Mouse (Mus musculus): ENCODE measurements around the gene Kirrel3. TPM values are rescaled to one million over a fixed set of nuclear protein-coding genes. Genes with fewer than 3 reads are reported as not detected.
A peak's percentile ranks its signal among the peaks of the same experiment; 100 is the strongest.

Gene Kirrel3
- polyA plus RNA-seq, 1 experiment: not detected

DNA sequence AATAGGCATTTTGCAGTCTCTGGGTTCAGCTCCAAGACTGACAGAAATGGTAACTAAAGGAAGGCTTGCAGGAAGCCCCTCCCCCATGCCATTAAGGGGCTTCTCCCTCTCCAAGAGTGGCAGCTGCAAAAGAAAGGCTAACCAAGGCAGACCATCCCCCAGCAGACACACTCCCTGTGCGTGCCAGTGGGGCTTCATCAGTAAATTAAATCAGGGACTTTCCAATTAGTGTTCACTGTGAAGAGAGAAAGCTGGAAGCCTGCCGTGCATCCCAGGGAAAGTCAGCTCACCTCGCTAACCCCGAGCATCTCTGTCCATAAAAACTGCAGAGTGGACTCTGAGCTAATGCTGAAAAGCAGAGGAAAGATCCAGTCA is 479.3 kb downstream of the Kirrel3 start:
- H3K4me1 ChIP-seq (ENCODE audit: control insufficient read depth, insufficient read depth, insufficient read length, low read length): peaks cover 13% of the 10 kb centered on the region
- H3K27ac ChIP-seq (replicated peaks; ENCODE audit: low read depth, low read length): no peak overlapping the region
- no peak overlapping the region for H3K4me3 ChIP-seq (ENCODE audit: insufficient read depth, low read depth, low read length)

DNA sequence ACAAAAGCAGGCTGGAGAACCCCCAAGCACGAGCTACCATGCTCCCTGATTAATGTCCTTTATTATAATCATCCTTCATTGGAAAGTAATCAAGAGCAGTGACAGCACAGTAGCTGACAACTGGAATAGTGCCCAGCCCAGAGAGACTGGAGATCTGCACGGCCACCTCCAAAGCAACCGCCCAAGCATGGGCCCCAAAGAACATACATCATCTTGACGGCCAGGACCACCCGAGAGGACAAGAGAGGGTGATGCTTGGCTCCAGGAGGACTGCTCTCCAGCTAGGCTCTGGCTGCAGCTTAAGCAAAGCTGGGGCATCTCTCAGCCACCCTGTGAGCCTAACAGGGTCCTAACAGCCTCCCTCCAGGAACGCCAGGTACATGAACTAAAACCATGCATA is 482.1 kb downstream of the Kirrel3 start:
- Histone ChIP-seq H3K27ac (replicated peaks; ENCODE audit: low read depth, low read length) (no peak overlapping the region), H3K4me1 (ENCODE audit: control insufficient read depth, insufficient read depth, insufficient read length, low read length) (peaks cover 19% of the 10 kb centered on the region; the same call in 1 of the 2 replicates), H3K4me3 (ENCODE audit: insufficient read depth, low read depth, low read length) (no peak overlapping the region)

DNA sequence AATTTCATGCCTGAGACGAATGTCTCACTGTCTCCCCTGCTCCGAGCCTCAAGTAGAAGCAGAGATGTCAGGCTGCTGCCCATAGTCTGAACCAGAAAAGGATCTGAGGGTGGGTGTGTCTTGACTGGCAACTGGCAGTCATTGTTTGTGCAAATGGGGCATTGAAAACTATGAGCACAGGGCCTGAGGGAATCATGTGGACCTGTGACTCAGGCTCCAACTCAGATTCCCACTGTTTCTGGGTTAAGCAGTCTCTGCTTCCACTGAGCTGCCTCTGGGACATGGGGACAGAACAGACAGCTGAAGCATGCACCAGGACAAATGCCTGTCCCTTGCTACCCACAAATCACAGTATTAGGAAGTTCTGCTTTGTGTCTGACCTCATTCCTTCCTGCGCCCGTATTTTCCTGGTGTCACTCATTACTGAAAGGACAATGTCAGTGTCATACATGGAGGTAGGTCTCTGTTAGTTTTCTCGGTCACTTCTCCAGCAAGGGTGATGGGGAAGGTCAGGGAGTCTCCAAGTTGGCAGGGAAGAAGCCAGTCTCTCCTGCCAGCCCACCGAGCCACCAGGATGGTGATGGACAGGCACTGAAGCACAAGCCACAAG is 484.3 kb downstream of the Kirrel3 start:
- peaks cover 15% of the 10 kb centered on the region; the same call in 1 of the 2 replicates for H3K4me1 ChIP-seq (ENCODE audit: control insufficient read depth, insufficient read depth, insufficient read length, low read length)
- no peak overlapping the region for H3K4me3 ChIP-seq (ENCODE audit: insufficient read depth, low read depth, low read length)
- no peak overlapping the region for H3K27ac ChIP-seq (replicated peaks; ENCODE audit: low read depth, low read length)

GRCm38 (mm10) chr9:34974326-34974725 is 488.6 kb downstream of the Kirrel3 start:
- no peak overlapping the region for H3K27ac ChIP-seq (replicated peaks; ENCODE audit: low read depth, low read length)
- peaks cover 15% of the 10 kb centered on the region; the same call in 1 of the 2 replicates for H3K4me1 ChIP-seq (ENCODE audit: control insufficient read depth, insufficient read depth, insufficient read length, low read length)
- H3K4me3 ChIP-seq (ENCODE audit: insufficient read depth, low read depth, low read length): no peak overlapping the region

DNA sequence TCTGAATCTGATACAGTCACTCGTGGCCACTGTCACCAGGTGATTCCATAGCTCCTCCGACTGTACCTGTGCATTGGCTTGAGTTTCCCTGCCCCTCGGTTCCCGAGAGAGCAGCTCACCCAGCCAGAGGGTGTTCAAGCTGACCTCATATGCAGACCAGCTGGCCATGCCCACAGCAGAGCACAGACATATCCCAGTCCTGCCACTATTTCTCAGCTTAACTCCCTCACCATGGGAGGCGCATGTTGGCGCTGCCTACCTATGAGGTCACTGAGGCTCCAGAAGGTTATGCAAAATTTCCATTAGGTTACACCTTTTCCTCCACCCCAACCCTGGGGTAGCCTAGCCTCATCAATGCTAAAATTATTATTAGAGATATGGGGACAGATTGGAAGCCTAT is 489.6 kb downstream of the Kirrel3 start:
- no peak overlapping the region for H3K4me3 ChIP-seq (ENCODE audit: insufficient read depth, low read depth, low read length)
- H3K4me1 ChIP-seq (ENCODE audit: control insufficient read depth, insufficient read depth, insufficient read length, low read length): peaks cover 11% of the 10 kb centered on the region; the same call in 1 of the 2 replicates
- no peak overlapping the region for H3K27ac ChIP-seq (replicated peaks; ENCODE audit: low read depth, low read length)

GRCm38 (mm10) chr9:34976596-34977462 is 491.1 kb downstream of the Kirrel3 start:
- H3K4me1 ChIP-seq (ENCODE audit: control insufficient read depth, insufficient read depth, insufficient read length, low read length): peaks cover 1% of the 10 kb centered on the region; the same call in 1 of the 2 replicates
- no peak overlapping the region for H3K4me3 ChIP-seq (ENCODE audit: insufficient read depth, low read depth, low read length)
- H3K27ac ChIP-seq (replicated peaks; ENCODE audit: low read depth, low read length): 0 out of 2 replicates have a peak overlapping the region, but pooled peaks have one; percentile 18

- Histone ChIP-seq H3K4me1 (ENCODE audit: control insufficient read depth, insufficient read depth, insufficient read length, low read length) (no peaks in the 10 kb centered on the region; the same call in 1 of the 2 replicates), H3K27ac (replicated peaks; ENCODE audit: low read depth, low read length) (no peak overlapping the region), H3K4me3 (ENCODE audit: insufficient read depth, low read depth, low read length) (no peak overlapping the region)
Observed at GRCm38 (mm10) chr9:34977700-34978099, 492.0 kb downstream of the Kirrel3 start.

GRCm38 (mm10) chr9:34978229-34978628 is 492.5 kb downstream of the Kirrel3 start:
- Histone ChIP-seq H3K4me1 (ENCODE audit: control insufficient read depth, insufficient read depth, insufficient read length, low read length) (no peaks in the 10 kb centered on the region; the same call in 1 of the 2 replicates), H3K27ac (replicated peaks; ENCODE audit: low read depth, low read length) (no peak overlapping the region), H3K4me3 (ENCODE audit: insufficient read depth, low read depth, low read length) (no peak overlapping the region)

DNA sequence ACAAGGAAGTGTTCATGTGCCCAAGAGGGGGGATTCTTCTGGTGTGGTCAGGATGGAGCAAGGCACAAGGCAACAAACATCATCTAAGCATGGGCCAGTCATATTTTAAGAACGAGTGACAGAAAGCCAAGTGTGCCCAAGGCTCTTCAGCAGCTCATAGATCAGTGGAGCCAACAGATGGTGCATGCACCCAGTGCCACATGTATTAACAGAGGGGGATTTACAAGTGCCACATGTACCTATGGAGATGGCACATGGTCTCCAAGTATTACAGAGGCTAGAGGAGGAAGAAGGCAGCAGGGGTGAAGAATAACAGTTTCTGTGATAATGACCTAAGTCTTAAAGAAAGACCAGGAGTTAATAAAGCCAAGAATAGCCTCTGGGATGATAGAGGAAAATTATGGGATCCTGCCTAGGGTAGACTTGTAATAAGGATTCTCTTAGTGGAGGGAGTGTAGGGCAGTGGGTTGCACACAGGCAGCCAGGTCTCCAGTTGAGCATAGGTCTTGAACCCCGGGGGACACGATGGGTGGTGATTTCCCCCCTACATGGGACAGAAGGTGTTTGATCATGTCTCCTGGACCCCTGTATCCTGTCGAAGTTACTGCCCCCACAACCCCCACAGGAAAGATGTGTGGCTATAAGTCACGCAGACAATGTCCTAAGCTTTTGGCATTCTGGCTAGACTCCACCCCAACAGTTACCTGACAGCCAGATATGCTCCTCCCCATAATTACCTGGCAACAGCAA is 495.0 kb downstream of the Kirrel3 start:
- Histone ChIP-seq H3K4me1 (ENCODE audit: control insufficient read depth, insufficient read depth, insufficient read length, low read length) (no peaks in the 10 kb centered on the region; the same call in 1 of the 2 replicates), H3K27ac (replicated peaks; ENCODE audit: low read depth, low read length) (no peak overlapping the region), H3K4me3 (ENCODE audit: insufficient read depth, low read depth, low read length) (no peak overlapping the region)

GRCm38 (mm10) chr9:34983513-34984462 is 498.1 kb downstream of the Kirrel3 start:
- no peak overlapping the region for H3K4me3 ChIP-seq (ENCODE audit: insufficient read depth, low read depth, low read length)

DNA sequence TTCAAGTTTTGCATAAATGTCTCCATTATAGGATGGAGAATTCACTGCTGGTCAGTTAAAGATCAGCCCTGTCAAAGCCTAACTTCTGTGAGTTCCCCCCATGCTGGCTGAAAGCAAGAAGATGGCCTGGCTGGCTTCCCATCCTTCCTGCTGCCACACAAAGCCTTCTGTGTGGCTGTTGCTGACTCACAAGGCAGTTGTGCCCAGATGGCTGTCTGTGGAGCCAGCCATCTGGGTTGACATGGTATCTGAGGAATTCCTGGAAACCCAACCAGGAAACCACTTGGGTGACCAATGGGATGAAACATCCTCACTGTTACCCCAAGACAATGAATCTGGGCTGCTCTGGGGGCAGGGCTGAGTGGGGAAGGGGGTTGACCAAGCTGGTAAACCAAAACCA is 500.5 kb downstream of the Kirrel3 start:
- Histone ChIP-seq H3K4me3 (ENCODE audit: insufficient read depth, low read depth, low read length) (no peak overlapping the region), H3K4me1 (ENCODE audit: control insufficient read depth, insufficient read depth, insufficient read length, low read length) (0 out of 2 replicates have a peak, but pooled peaks cover 3% of the 10 kb centered on the region), H3K27ac (replicated peaks; ENCODE audit: low read depth, low read length) (no peak overlapping the region)

More at GRCm38 (mm10) chr9:34983513-34984462, 498.1 kb downstream of the Kirrel3 start:
- H3K4me1 ChIP-seq (ENCODE audit: control insufficient read depth, insufficient read depth, insufficient read length, low read length): no peaks in the 10 kb centered on the region
- no peak overlapping the region for H3K27ac ChIP-seq (replicated peaks; ENCODE audit: low read depth, low read length)

DNA sequence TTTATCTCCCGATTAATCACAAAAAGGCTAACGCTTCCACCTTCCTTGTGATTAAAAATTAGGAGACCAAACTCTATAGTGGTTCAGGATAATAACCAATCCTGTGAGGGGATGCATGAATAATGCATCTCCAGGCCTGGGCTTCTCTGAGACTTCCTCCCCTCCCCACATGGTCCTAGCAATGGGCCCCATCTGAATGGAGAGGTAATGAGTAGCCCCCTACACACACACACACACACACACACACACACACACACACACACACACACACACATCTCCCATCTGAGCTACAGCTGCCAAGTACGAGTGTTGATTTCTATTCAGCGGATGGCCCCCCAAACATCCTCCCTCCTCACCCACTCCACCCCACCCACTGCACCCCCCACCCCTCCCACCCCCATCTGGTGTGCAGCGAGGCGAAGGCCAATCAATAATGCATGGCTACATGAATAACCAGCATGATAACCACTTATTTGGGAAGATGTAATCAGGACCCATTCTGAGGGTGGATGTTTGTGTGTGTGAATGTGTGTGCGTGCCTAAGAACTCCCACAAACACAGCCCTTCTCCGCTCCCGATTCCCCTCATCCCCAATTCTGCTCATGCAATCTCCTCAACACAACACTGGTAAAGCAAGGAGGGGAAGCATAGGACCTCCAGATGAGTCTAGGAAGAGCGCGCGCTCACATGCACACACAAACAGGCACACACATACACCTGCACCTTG is 501.9 kb downstream of the Kirrel3 start:
- Histone ChIP-seq H3K27ac (replicated peaks; ENCODE audit: low read depth, low read length) (no peak overlapping the region), H3K4me3 (ENCODE audit: insufficient read depth, low read depth, low read length) (no peak overlapping the region), H3K4me1 (ENCODE audit: control insufficient read depth, insufficient read depth, insufficient read length, low read length) (peaks cover 7% of the 10 kb centered on the region; the same call in 1 of the 2 replicates)

- peaks cover 14% of the 10 kb centered on the region for H3K4me1 ChIP-seq (ENCODE audit: control insufficient read depth, insufficient read depth, insufficient read length, low read length)
- no peak overlapping the region for H3K27ac ChIP-seq (replicated peaks; ENCODE audit: low read depth, low read length)
- no peak overlapping the region for H3K4me3 ChIP-seq (ENCODE audit: insufficient read depth, low read depth, low read length)
Observed at GRCm38 (mm10) chr9:34988683-34989082, 503.0 kb downstream of the Kirrel3 start.

DNA sequence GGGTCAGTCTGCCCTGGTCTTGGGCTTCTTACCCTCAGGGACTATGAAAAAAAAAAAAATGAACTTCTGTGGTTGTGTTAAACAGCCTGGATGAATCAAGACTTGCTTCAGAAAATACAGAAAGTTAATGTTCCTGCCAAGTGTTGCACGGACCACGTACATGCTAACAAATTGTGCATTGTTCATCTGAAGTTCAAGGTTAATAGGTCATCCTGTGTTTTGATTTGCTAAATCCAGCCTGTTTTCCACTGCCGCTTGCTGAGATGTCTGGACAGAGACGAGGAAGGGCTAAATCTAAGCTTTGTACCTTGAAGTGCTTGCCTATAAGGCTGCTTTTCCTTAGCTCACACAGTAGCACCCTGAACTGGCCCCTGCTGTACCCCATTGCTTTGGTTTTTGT is 506.5 kb downstream of the Kirrel3 start:
- Histone ChIP-seq H3K27ac (replicated peaks; ENCODE audit: low read depth, low read length) (peak overlapping the region; percentile 94), H3K4me3 (ENCODE audit: insufficient read depth, low read depth, low read length) (no peak overlapping the region), H3K4me1 (ENCODE audit: control insufficient read depth, insufficient read depth, insufficient read length, low read length) (peaks cover 23% of the 10 kb centered on the region)

Data from brown adipose tissue, adult 24 weeks (tissue).